Mouse (Mus musculus): Measurements from ENCODE around the gene Usp5. TPM values are rescaled to one million over a fixed set of nuclear protein-coding genes. Genes with fewer than 3 reads are reported as not detected.

Gene Usp5
- total RNA-seq (2014; rRNA removed): 218 and 219 TPM in 2 replicates
- 201 and 214 TPM in 2 replicates for polyA plus RNA-seq (2015; fragmentation: Nextera tagmentation; extraction: Ambion mirVana)

DNA sequence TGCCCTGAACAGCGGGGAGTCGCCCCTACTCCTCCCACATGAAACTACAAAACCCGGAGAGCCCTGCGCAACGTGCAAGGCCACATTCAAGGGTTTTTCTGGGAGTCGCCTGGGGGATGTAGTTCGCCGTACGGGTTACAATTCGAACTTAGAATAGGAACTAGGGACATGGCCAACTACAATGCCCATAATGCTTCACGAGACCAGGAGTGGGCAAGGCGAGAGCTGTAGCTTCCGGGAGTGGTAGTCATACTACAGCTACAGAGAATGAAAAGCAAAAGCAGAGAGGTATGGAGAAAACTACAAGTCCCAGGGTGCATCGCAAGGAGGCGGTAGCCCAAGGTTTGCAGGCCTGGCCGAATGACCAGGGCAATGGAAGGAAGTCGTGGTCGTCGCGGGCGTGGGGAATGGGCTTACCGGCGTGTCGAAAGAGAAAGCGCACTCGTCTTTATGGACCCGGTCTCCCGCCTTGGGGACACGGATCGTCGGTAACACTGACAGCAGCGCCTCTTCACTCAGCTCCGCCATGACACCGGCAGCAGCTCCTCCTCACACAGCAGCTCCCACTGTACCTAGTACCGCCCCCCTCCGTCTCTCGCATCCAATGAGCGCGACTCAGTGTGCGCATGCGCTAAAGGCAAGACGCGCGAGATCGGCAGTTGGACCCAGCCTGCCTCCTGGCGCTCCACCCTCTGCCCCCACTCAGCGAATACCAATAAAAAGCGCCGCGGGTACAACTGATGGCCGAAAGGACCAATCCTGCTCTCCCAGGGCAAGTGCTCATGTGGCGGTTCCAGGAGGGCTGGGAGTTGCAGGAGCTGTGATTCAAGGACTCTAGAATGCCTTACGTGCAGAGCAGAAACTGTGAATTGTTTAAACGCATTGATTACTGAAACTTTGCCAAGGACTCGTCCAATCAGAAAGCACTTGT is at the start of gene Usp5, which contains the start of gene Cdca3:
TSS of gene Usp5 (minus strand) at position 617 of the 931 bp plus-strand sequence.
TSS of gene Cdca3 (plus strand) at position 680 of the 931 bp plus-strand sequence.
- Histone ChIP-seq H3K9me3 (ENCODE audit: low read length) (no peaks in the 10 kb centered on the region), H3K4me3 (ENCODE audit: low read depth, low read length) (peak within 1 kb of the TSS; percentile 61), H3K27me3 (ENCODE audit: insufficient read depth, low read length) (no peaks in the 10 kb centered on the region), H3K9ac (replicated peaks; ENCODE audit: low read length, poor library complexity, severe bottlenecking) (peak within 1 kb of the TSS; percentile 76), H3K27ac (ENCODE audit: low read depth, low read length) (peak within 1 kb of the TSS; percentile 88), H3K36me3 (ENCODE audit: insufficient read depth, low read length) (peaks cover 19% of the 10 kb centered on the region), H3K4me1 (ENCODE audit: insufficient read depth, low read length) (peaks cover 4% of the 10 kb centered on the region), H3K4me2 (ENCODE audit: low read depth, low read length, poor library complexity, severe bottlenecking) (peak within 1 kb of the TSS; percentile 89)
- DNase-seq (ENCODE audit: low spot score) (peak; percentile 100), ATAC-seq (ENCODE audit: low FRiP score) (peak; percentile 96)
- WGBS: under 1% methylated on average over 55 of the region's 55 CpGs
- TF ChIP-seq CTCF (IDR thresholded peaks at IDR 0.05): peak; percentile 54

DNA sequence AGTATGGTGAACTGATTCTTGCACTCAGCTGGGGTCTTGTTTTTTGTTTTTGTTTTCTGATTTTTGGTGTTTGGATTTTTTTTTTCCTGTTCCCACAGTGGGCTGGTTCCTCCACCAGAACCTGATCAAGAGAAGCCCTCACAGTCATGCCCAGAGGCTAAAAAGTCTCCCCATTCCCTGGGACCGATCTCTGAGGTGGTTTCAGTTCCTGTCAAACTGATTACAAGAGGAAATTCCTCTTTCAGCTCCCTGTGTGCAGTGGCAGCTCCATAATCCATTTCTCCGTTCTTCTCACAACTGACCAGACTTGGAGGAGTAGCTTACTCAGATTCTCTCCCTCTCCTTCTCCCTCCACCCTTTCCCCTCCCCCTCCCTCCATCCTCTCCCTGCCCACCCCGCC is 45.1 kb upstream of the Usp5 start:
- 44% methylated on average over 3 of the region's 3 CpGs for WGBS
- Histone ChIP-seq H3K9ac (replicated peaks; ENCODE audit: low read length, poor library complexity, severe bottlenecking) (no peak overlapping the region), H3K4me2 (ENCODE audit: low read depth, low read length, poor library complexity, severe bottlenecking) (no peak overlapping the region), H3K27me3 (ENCODE audit: insufficient read depth, low read length) (no peaks in the 10 kb centered on the region), H3K4me1 (ENCODE audit: insufficient read depth, low read length) (no peaks in the 10 kb centered on the region), H3K4me3 (ENCODE audit: low read depth, low read length) (no peak overlapping the region), H3K27ac (ENCODE audit: low read depth, low read length) (no peak overlapping the region), H3K9me3 (ENCODE audit: low read length) (no peaks in the 10 kb centered on the region), H3K36me3 (ENCODE audit: insufficient read depth, low read length) (no peaks in the 10 kb centered on the region)
- TF ChIP-seq CTCF (IDR thresholded peaks at IDR 0.05): no peak
- DNase-seq (ENCODE audit: low spot score) (no peak), ATAC-seq (ENCODE audit: low FRiP score) (no peak)

DNA sequence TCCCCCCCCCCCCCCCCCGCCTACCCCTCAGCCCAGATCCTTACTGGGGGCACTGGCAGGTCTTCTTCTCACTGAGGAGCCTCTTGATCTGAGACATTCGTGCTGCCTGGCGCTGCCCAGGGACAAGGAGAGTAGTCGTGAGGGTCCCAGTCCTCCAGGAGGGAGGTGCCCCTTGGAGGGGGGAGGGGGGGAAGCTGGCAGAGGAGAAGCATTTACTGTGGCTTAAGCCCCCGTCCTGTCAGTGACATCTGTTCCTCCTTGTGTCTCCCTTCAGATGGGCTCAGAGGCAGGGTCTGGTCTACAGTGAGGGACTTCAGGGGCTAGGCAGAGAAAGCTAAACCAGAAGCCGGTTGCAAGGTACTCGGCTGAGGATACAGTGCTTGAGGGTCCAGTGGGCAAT is 37.3 kb upstream of the Usp5 start:
- Histone ChIP-seq H3K9ac (replicated peaks; ENCODE audit: low read length, poor library complexity, severe bottlenecking) (0 out of 2 replicates have a peak overlapping the region, but pooled peaks have one; percentile 19), H3K27me3 (ENCODE audit: insufficient read depth, low read length) (no peaks in the 10 kb centered on the region), H3K4me2 (ENCODE audit: low read depth, low read length, poor library complexity, severe bottlenecking) (no peak overlapping the region), H3K4me3 (ENCODE audit: low read depth, low read length) (no peak overlapping the region), H3K9me3 (ENCODE audit: low read length) (no peaks in the 10 kb centered on the region), H3K4me1 (ENCODE audit: insufficient read depth, low read length) (peaks cover 17% of the 10 kb centered on the region), H3K27ac (ENCODE audit: low read depth, low read length) (no peak overlapping the region), H3K36me3 (ENCODE audit: insufficient read depth, low read length) (no peaks in the 10 kb centered on the region)
- no peak for DNase-seq (ENCODE audit: low spot score)
- WGBS: 50% methylated on average over 6 of the region's 7 CpGs
- ATAC-seq (ENCODE audit: low FRiP score): no peak
- TF ChIP-seq CTCF (IDR thresholded peaks at IDR 0.05): no peak

DNA sequence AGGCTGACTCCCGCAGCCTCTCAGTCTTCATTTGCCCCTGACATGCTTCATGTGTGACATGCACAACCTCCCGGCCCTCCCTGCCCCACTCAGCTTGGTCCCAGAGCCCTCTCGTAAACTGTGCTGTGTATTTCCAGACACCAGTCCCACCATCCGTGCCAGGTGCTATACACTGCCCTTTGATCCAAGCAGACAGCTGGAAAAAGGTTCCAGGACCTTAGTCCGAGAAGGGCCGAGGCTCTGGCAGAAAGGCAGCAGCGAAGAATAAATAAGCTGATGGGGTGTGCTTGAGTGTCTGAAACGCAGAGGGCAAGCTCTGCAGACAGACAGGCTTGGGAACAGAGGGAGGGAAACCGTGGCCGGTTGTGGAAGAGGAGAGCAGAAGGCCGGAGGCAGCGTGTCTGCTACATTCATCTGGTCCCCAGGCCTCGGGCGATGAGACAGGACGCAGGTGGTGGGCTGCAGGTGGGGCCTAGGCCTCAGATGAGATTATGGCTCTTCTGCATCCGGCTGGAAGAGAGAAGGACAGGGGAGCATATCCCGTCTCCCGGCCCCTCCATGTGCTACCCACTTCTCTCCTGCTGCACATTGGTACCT is 36.6 kb upstream of the Usp5 start:
- Histone ChIP-seq H3K36me3 (ENCODE audit: insufficient read depth, low read length) (peaks cover 5% of the 10 kb centered on the region; the same call in 1 of the 2 replicates), H3K9me3 (ENCODE audit: low read length) (no peaks in the 10 kb centered on the region), H3K27me3 (ENCODE audit: insufficient read depth, low read length) (no peaks in the 10 kb centered on the region), H3K9ac (replicated peaks; ENCODE audit: low read length, poor library complexity, severe bottlenecking) (peak overlapping the region; percentile 19; the same call in 1 of the 2 replicates), H3K4me3 (ENCODE audit: low read depth, low read length) (no peak overlapping the region), H3K4me2 (ENCODE audit: low read depth, low read length, poor library complexity, severe bottlenecking) (no peak overlapping the region), H3K4me1 (ENCODE audit: insufficient read depth, low read length) (peaks cover 19% of the 10 kb centered on the region), H3K27ac (ENCODE audit: low read depth, low read length) (peak overlapping the region; percentile 97)
- TF ChIP-seq CTCF (IDR thresholded peaks at IDR 0.05): no peak
- 60% methylated on average over 15 of the region's 18 CpGs for WGBS
- DNase-seq (ENCODE audit: low spot score) (peak; percentile 46), ATAC-seq (ENCODE audit: low FRiP score) (no peak)

DNA sequence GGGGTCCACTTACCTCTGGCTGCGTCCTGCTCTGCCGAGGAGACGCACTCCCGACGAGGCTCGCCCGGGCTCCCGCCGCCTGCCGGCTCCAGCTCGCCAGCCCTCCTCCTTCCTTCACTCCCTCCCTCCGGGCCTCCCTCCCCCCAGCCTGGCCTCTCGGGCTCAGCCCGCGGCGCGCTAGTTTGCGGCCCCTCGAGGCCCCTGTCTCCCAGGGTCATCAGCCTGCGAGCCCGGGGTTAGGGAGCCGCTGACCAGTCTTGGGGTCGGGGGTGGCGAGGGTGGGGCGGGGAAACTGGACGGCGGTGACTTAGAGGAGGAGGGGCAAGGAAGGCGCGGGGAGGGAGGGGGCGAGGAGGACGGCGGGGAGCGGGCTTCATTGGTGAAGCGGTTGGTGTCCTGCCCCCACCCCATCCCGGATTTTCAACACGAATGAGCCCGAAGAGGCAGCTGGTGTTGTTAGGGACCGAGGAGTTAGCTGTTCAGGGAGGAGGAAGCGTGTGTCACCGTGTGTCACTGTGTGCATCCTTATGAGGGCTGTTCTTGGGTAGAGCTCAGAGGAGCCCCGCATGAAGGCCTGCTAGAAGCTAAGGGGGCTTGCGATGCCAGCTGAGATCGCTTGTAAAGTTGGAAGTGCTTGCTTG is 34.5 kb upstream of the Usp5 start, which contains the start of gene Gpr162:
TSS of gene Gpr162 (minus strand) at position 326 of the 641 bp plus-strand sequence.
- under 1% methylated on average over 31 of the region's 43 CpGs for WGBS
- H3K4me2 ChIP-seq (ENCODE audit: low read depth, low read length, poor library complexity, severe bottlenecking): peak within 1 kb of the TSS; percentile 75
- H3K27ac ChIP-seq (ENCODE audit: low read depth, low read length): peak within 1 kb of the TSS; percentile 97
- H3K27me3 ChIP-seq (ENCODE audit: insufficient read depth, low read length): no peaks in the 10 kb centered on the region
- DNase-seq (ENCODE audit: low spot score) (peak; percentile 81), ATAC-seq (ENCODE audit: low FRiP score) (peak; percentile 64)
- peak; percentile 30 for TF ChIP-seq CTCF (IDR thresholded peaks at IDR 0.05)
- H3K4me1 ChIP-seq (ENCODE audit: insufficient read depth, low read length): peaks cover 27% of the 10 kb centered on the region
- peak within 1 kb of the TSS; percentile 93 for H3K9ac ChIP-seq (replicated peaks; ENCODE audit: low read length, poor library complexity, severe bottlenecking)
- peak within 1 kb of the TSS; percentile 72 for H3K4me3 ChIP-seq (ENCODE audit: low read depth, low read length)
- H3K36me3 ChIP-seq (ENCODE audit: insufficient read depth, low read length): peaks cover 7% of the 10 kb centered on the region; the same call in 1 of the 2 replicates
- no peaks in the 10 kb centered on the region for H3K9me3 ChIP-seq (ENCODE audit: low read length)
